Mouse (Mus musculus) CD4-positive, CD25-positive, alpha-beta regulatory T cell, adult 2 months (primary cell): ENCODE data around the gene Cpb2.

Source experiments
- DNase-seq: peaks from one replicate; pipeline ENCODE4 v3.0.0-alpha.2; 2012; ENCODE audit warnings: low read depth, low spot score

The Cpb2 gene

GRCm38 (mm10) chr14:75246024-75247000 is 4.2 kb downstream of the Cpb2 start:
- no peak for DNase-seq

DNA sequence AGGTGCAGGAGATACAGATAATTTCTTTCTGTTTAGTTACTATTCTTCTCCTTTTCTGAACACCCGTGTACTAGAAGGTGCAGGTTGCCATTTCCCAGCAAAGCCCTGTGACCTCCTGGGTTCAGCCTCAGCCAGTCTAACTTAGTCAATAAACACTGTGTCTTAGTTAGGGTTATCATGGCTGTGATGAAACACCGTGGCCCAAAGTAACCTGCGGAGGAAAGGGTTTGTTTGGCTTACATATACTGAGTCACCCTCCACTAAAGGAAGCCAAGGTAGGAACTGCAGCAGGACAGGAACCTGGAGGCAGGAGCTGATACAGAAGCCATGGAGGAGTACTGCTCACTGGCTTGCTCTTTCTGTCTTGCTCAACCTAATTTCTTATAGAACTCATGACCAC is 8.3 kb downstream of the Cpb2 start:
- DNase-seq = no peak

GRCm38 (mm10) chr14:75256521-75256920 is 14.4 kb downstream of the Cpb2 start:
- peak; percentile 29 for DNase-seq

DNA sequence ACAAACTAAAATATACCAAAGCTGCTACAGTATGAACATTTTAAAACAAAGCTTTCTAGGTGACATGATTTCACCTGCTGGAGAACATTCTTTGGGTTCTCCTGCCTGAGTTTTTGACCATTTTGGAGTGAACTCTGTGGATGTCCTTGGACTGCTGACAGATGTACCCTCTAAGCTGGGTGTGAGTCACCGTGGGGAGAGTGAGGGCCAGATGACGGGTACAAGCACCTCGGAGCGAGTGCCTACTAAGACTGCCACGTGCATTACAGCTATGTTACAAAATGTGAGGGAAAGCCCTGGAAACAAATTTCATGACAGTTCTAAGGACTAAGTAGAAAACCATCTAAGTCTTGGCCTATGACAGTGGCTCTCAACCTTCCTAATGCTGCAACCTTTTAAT is 27.4 kb downstream of the Cpb2 start:
- no peak for DNase-seq

GRCm38 (mm10) chr14:75279716-75280115 is 37.6 kb downstream of the Cpb2 start:
- DNase-seq = no peak

- no peak for DNase-seq
Observed at GRCm38 (mm10) chr14:75280406-75280805, 38.3 kb downstream of the Cpb2 start.

GRCm38 (mm10) chr14:75283609-75284192 is 41.6 kb downstream of the Cpb2 start:
- no peak for DNase-seq

DNA sequence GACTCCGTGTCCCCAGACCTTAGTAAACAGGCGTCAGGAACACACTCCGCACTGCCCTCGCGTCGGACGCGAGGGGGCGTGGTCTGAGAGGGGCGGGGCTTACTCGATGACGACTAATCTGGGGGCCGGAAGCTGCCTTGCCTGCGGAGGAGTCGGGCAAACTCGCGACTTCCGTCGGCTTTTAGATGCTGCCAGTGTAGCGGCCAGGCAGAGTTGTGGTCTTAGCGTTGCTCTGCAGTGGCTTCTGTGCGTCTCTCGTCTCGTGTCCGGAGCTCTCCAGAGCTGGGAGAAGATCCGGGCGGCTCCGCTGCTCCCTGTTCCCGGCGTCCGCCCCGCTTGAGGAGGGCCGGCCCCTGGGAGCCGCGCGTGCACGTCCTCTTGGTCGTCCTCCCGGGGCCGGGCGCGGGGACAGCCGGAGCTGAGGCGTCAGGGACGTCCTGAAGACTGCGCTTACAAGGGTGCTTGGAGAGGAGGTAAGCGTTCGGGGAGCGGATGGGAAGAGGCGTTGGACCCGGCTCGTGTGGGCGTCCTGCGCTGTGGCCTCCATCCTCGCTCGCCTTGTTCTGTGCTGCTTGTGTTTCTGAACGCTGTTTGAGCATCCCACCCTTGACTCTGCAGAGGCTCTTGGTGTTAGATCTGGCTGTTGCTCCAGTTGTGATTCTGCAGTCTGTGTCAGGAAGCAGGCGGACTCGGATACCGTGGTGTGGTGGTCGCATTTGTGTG is 42.3 kb downstream of the Cpb2 start, which contains the start of gene Zc3h13:
Zc3h13 (plus strand) TSS at position 181 of the 723 bp plus-strand sequence.
- DNase-seq = peak; percentile 97

DNA sequence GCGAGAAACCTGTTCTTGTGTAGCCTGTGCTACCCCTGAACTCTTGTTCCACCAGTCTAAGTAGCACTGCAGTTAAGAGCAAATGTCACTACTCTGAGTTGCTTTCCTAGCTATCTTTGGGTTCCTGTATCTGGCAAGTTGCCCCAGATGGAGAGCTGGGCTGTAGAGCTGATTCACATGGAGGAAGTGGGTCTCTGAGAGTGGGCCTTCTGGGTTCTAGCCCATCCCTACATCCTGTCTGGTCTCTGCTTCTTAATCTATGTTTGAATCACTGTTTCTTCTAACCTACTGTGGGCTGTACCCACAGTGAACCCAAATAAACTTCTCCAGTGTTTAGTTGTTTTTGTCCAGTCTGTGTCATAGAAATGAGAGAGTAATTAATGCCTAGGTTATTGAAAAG is 59.0 kb downstream of the Cpb2 start:
- peak; percentile 10 for DNase-seq

DNA sequence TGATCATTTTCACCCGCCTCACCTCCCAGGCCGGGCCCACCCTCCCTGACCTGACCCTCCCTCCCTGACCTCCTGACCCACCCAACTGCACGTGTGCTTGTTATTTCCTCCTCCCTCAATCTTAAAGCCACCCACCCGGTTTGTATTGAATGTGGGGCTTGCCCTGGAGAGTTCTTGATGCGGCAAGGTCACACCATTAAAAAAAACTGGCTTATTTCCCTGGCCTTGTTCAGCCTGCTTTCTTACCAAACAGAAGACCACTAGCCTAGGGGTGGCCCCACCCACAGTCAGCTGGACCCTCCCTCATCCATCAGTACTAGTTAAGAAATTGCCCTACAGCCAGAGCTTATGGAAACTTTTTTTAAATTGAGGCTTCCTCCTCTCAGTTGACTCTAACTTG is 61.7 kb downstream of the Cpb2 start:
- no peak for DNase-seq

DNA sequence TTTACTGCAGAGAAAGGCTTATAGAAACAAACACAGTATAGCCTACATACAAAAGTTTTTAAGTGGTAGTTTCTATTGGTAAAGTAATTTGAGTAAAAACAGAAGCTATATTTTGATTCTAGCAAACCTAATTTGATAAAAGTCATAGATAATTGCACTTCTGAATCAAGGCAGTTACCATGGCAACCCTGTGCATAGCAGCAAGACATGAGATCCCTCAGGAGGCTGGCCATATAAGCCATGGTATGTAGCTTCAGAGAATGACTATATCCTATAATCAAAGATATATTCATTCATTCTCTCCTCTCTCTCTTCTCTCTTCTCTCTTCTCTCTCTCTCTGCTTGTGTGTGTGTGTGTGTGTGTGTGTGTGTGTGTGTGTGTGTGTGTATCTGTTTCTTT is 65.8 kb downstream of the Cpb2 start:
- DNase-seq = no peak

GRCm38 (mm10) chr14:75309336-75309992 is 67.4 kb downstream of the Cpb2 start:
- peak; percentile 4 for DNase-seq

- no peak for DNase-seq
Observed at GRCm38 (mm10) chr14:75314484-75314883, 72.4 kb downstream of the Cpb2 start.

GRCm38 (mm10) chr14:75318736-75319135 is 76.6 kb downstream of the Cpb2 start:
- peak; percentile 20 for DNase-seq

DNA sequence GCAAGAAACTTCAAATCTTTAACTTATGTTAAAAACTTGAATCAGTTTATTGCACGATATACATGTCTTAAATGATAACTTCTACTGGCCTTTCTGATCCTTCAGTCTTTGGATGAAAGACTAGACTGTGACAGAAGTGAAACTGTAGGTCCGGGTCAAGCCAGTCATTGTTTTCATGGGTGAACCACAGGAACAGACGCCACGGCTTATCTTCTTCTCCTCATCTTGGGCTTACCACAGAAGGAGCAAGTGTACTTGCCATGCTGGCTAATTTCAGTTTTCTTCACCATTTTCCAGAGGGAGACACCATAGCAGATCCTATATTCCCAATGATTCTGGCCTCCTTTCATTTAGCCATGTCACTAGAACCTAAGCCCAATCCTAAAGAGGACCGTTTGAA is 78.2 kb downstream of the Cpb2 start:
- no peak for DNase-seq

DNA sequence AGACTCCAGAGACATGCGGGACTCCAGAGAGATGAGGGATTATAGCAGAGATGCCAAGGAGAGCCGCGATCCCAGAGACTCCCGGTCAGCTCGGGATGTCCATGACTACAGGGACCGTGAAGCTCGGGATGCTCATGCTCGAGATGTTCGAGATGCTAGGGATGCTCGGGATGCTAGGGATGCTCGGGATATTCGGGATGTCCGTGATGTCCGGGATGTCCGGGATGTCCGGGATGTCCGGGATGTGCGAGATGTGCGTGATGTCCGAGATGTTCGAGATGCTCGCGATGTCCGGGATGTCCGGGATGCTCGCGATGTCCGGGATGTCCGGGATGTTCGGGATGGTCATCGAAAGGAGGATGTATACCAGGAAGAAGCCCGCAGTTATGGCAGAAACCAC is 81.3 kb downstream of the Cpb2 start:
- DNase-seq = no peak

DNA sequence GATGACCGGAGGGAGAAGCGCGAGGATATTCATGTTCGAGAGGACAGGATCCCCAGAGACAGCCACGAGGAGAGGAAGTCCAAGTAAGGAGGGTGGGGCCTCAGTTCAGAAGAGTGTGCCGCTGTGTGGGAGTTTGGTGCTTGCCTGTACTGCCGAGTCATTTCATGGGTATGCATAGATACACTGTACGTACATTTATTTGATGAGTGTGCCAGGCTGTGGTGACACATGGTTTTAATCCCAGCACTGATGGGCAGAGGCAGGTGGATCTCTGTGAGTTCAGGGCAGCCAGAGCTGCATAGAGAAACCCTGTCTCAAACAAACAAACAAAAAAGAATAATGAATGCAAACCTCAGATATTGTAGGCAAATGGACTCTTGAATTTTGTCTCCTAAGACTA is 86.0 kb downstream of the Cpb2 start:
- DNase-seq = no peak

GRCm38 (mm10) chr14:75330621-75331020 is 88.5 kb downstream of the Cpb2 start:
- peak; percentile 52 for DNase-seq
